Mouse (Mus musculus): ENCODE data around the gene Smad3.

The Smad3 gene

GRCm38 (mm10) chr9:63757865-63758440 is at the start of gene Smad3:
TSS of gene Smad3 (minus strand) at chr9:63757994.
- no peak for DNase-seq (ENCODE audit: low read depth, low spot score)

- DNase-seq (ENCODE audit: low read depth, low spot score) = no peak
Observed at GRCm38 (mm10) chr9:63804847-63805246, 47.1 kb upstream of the Smad3 start.

- peak; percentile 79 for DNase-seq (ENCODE audit: low read depth, low spot score)
Observed at GRCm38 (mm10) chr9:63803181-63803591, 45.4 kb upstream of the Smad3 start.

- no peak for DNase-seq (ENCODE audit: low read depth, low spot score)
Observed at GRCm38 (mm10) chr9:63802504-63802903, 44.7 kb upstream of the Smad3 start.

- DNase-seq (ENCODE audit: low read depth, low spot score) = no peak
Observed at GRCm38 (mm10) chr9:63802080-63802479, 44.3 kb upstream of the Smad3 start.

- DNase-seq (ENCODE audit: low read depth, low spot score) = no peak
Observed at GRCm38 (mm10) chr9:63796429-63796828, 38.6 kb upstream of the Smad3 start.

- no peak for DNase-seq (ENCODE audit: low read depth, low spot score)
Observed at GRCm38 (mm10) chr9:63793731-63794495, 36.1 kb upstream of the Smad3 start.

GRCm38 (mm10) chr9:63791716-63792115 is 33.9 kb upstream of the Smad3 start:
- no peak for DNase-seq (ENCODE audit: low read depth, low spot score)

GRCm38 (mm10) chr9:63791275-63791674 is 33.5 kb upstream of the Smad3 start:
- no peak for DNase-seq (ENCODE audit: low read depth, low spot score)

- no peak for DNase-seq (ENCODE audit: low read depth, low spot score)
Observed at GRCm38 (mm10) chr9:63790222-63790621, 32.4 kb upstream of the Smad3 start.

- no peak for DNase-seq (ENCODE audit: low read depth, low spot score)
Observed at GRCm38 (mm10) chr9:63789386-63789785, 31.6 kb upstream of the Smad3 start.

- DNase-seq (ENCODE audit: low read depth, low spot score) = no peak
Observed at GRCm38 (mm10) chr9:63787606-63788005, 29.8 kb upstream of the Smad3 start.

GRCm38 (mm10) chr9:63787086-63787485 is 29.3 kb upstream of the Smad3 start:
- DNase-seq (ENCODE audit: low read depth, low spot score) = no peak

- DNase-seq (ENCODE audit: low read depth, low spot score) = no peak
Observed at GRCm38 (mm10) chr9:63786026-63786670, 28.4 kb upstream of the Smad3 start.

GRCm38 (mm10) chr9:63785492-63785891 is 27.7 kb upstream of the Smad3 start:
- DNase-seq (ENCODE audit: low read depth, low spot score) = no peak

GRCm38 (mm10) chr9:63784597-63784996 is 26.8 kb upstream of the Smad3 start:
- no peak for DNase-seq (ENCODE audit: low read depth, low spot score)

- no peak for DNase-seq (ENCODE audit: low read depth, low spot score)
Observed at GRCm38 (mm10) chr9:63782744-63783143, 24.9 kb upstream of the Smad3 start.

- no peak for DNase-seq (ENCODE audit: low read depth, low spot score)
Observed at GRCm38 (mm10) chr9:63781714-63782464, 24.1 kb upstream of the Smad3 start.

- DNase-seq (ENCODE audit: low read depth, low spot score) = no peak
Observed at GRCm38 (mm10) chr9:63779950-63780887, 22.4 kb upstream of the Smad3 start.

- no peak for DNase-seq (ENCODE audit: low read depth, low spot score)
Observed at GRCm38 (mm10) chr9:63776735-63777134, 18.9 kb upstream of the Smad3 start.

All from WW6 (cell line).